Mouse (Mus musculus): ENCODE data around the gene Slco2b1.

DNA sequence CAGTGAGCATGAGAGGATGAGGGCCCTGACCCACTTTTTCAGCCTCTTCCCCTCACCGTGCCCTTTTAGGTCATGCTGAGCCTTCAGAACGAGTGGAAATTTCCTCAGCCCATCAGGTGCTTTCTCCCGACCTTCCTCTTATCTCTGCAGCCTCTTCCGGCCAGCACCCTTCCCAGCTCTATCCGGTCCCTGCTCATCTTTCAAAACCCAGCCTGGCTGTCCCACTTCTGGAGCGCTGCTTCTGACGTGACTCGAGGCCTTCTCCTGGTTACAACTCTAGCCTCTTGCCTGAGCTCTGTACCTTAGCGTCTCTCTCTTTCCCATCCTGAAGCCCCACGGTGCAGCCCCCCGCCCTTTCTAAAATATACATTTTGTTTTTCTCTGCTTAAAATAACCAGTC is 56.9 kb downstream of the Slco2b1 start:
- TF ChIP-seq CTCF (IDR thresholded peaks at IDR 0.05; ENCODE audit: low read depth) = no peak
- TF ChIP-seq EP300 (IDR thresholded peaks at IDR 0.05; ENCODE audit: low read depth) = no peak
